Mouse (Mus musculus): Measurements from ENCODE around the gene Galk2. TPM values are rescaled to one million over a fixed set of nuclear protein-coding genes. Genes with fewer than 3 reads are reported as not detected.
A peak's percentile ranks its signal among the peaks of the same experiment; 100 is the strongest.

Galk2 gene
- polyA plus RNA-seq, 1 experiment from 2014 or later: 37.3 TPM

DNA sequence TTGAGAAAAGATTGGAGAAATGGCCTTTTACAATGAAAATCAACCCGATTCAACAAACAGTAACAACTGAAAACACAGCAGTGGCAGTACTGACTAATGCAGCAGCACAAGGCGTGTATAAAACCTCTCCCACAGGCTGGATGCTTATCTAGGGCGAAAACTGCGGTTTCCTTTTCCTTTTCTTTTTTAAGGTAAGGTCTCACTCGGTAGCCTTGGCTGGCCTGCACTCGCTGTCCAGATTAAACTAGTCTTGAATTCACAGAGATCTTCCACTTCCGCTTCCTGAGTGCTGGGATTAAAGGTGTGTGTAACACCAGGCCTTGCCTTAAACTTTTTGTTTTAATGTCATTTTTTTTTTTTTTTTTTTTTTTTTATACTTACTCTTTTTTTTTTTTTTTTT, 20.8 kb upstream of the Galk2 start:
- no peaks in the 10 kb centered on the region for H3K27me3 ChIP-seq (ENCODE audit: control insufficient read depth, insufficient read depth, low read length)
- no peak overlapping the region for H3K4me2 ChIP-seq (ENCODE audit: low read depth, low read length)
- no peaks in the 10 kb centered on the region for H3K4me1 ChIP-seq (ENCODE audit: control insufficient read depth, insufficient read depth, low read length)
- ATAC-seq (replicated peaks; ENCODE audit: insufficient number of reproducible peaks, low FRiP score, low TSS enrichment, low read depth) (no peak), DNase-seq (ENCODE audit: low spot score) (no peak)
- no peak overlapping the region for H3K27ac ChIP-seq (replicated peaks; ENCODE audit: low read depth, low read length)
- no peak overlapping the region for H3K4me3 ChIP-seq (ENCODE audit: low read depth, low read length)
- no peaks in the 10 kb centered on the region for H3K9me3 ChIP-seq (replicated peaks; ENCODE audit: control insufficient read depth, low read length)
- peaks cover 7% of the 10 kb centered on the region for H3K36me3 ChIP-seq (replicated peaks; ENCODE audit: control insufficient read depth, insufficient read depth, low read depth, low read length)
- WGBS: 93% methylated on average over 7 of the region's 7 CpGs
- no peak overlapping the region for H3K9ac ChIP-seq (replicated peaks; ENCODE audit: low read length)

GRCm38 (mm10) chr2:125838708-125839284, 20.1 kb upstream of the Galk2 start:
- Histone ChIP-seq H3K9me3 (replicated peaks; ENCODE audit: control insufficient read depth, low read length) (no peaks in the 10 kb centered on the region), H3K4me3 (ENCODE audit: low read depth, low read length) (no peak overlapping the region), H3K36me3 (replicated peaks; ENCODE audit: control insufficient read depth, insufficient read depth, low read depth, low read length) (peaks cover 7% of the 10 kb centered on the region), H3K27ac (replicated peaks; ENCODE audit: low read depth, low read length) (no peak overlapping the region), H3K9ac (replicated peaks; ENCODE audit: low read length) (no peak overlapping the region), H3K4me2 (ENCODE audit: low read depth, low read length) (no peak overlapping the region), H3K27me3 (ENCODE audit: control insufficient read depth, insufficient read depth, low read length) (no peaks in the 10 kb centered on the region), H3K4me1 (ENCODE audit: control insufficient read depth, insufficient read depth, low read length) (no peaks in the 10 kb centered on the region)
- ATAC-seq (replicated peaks; ENCODE audit: insufficient number of reproducible peaks, low FRiP score, low TSS enrichment, low read depth) (no peak), DNase-seq (ENCODE audit: low spot score) (no peak)
- 85% methylated on average over 2 of the region's 2 CpGs for WGBS

GRCm38 (mm10) chr2:125851237-125851636, 7.7 kb upstream of the Galk2 start:
- H3K9ac ChIP-seq (replicated peaks; ENCODE audit: low read length): no peak overlapping the region
- DNase-seq (ENCODE audit: low spot score): no peak
- no peaks in the 10 kb centered on the region for H3K36me3 ChIP-seq (replicated peaks; ENCODE audit: control insufficient read depth, insufficient read depth, low read depth, low read length)
- WGBS: 87% methylated on average over 2 of the region's 2 CpGs
- H3K9me3 ChIP-seq (replicated peaks; ENCODE audit: control insufficient read depth, low read length): no peaks in the 10 kb centered on the region
- no peaks in the 10 kb centered on the region for H3K27me3 ChIP-seq (ENCODE audit: control insufficient read depth, insufficient read depth, low read length)
- H3K4me3 ChIP-seq (ENCODE audit: low read depth, low read length): no peak overlapping the region
- H3K4me2 ChIP-seq (ENCODE audit: low read depth, low read length): no peak overlapping the region
- no peak for ATAC-seq (replicated peaks; ENCODE audit: insufficient number of reproducible peaks, low FRiP score, low TSS enrichment, low read depth)
- H3K4me1 ChIP-seq (ENCODE audit: control insufficient read depth, insufficient read depth, low read length): no peaks in the 10 kb centered on the region
- H3K27ac ChIP-seq (replicated peaks; ENCODE audit: low read depth, low read length): no peak overlapping the region

GRCm38 (mm10) chr2:125857707-125858106, 1.2 kb upstream of the Galk2 start:
- Histone ChIP-seq H3K27me3 (ENCODE audit: control insufficient read depth, insufficient read depth, low read length) (no peaks in the 10 kb centered on the region), H3K4me3 (ENCODE audit: low read depth, low read length) (peak overlapping the region; percentile 99), H3K4me2 (ENCODE audit: low read depth, low read length) (peak overlapping the region; percentile 49), H3K36me3 (replicated peaks; ENCODE audit: control insufficient read depth, insufficient read depth, low read depth, low read length) (no peaks in the 10 kb centered on the region), H3K4me1 (ENCODE audit: control insufficient read depth, insufficient read depth, low read length) (no peaks in the 10 kb centered on the region), H3K9ac (replicated peaks; ENCODE audit: low read length) (no peak overlapping the region), H3K27ac (replicated peaks; ENCODE audit: low read depth, low read length) (no peak overlapping the region), H3K9me3 (replicated peaks; ENCODE audit: control insufficient read depth, low read length) (no peaks in the 10 kb centered on the region)
- ATAC-seq (replicated peaks; ENCODE audit: insufficient number of reproducible peaks, low FRiP score, low TSS enrichment, low read depth) (no peak), DNase-seq (ENCODE audit: low spot score) (no peak)
- WGBS: 41% methylated on average over 3 of the region's 3 CpGs

- H3K9ac ChIP-seq (replicated peaks; ENCODE audit: low read length): no peak overlapping the region
- ATAC-seq (replicated peaks; ENCODE audit: insufficient number of reproducible peaks, low FRiP score, low TSS enrichment, low read depth) (no peak), DNase-seq (ENCODE audit: low spot score) (no peak)
- no peaks in the 10 kb centered on the region for H3K27me3 ChIP-seq (ENCODE audit: control insufficient read depth, insufficient read depth, low read length)
- no peaks in the 10 kb centered on the region for H3K4me1 ChIP-seq (ENCODE audit: control insufficient read depth, insufficient read depth, low read length)
- H3K4me3 ChIP-seq (ENCODE audit: low read depth, low read length): no peak overlapping the region
- H3K4me2 ChIP-seq (ENCODE audit: low read depth, low read length): no peak overlapping the region
- H3K36me3 ChIP-seq (replicated peaks; ENCODE audit: control insufficient read depth, insufficient read depth, low read depth, low read length): no peaks in the 10 kb centered on the region
- WGBS: 83% methylated on average over 3 of the region's 3 CpGs
- H3K9me3 ChIP-seq (replicated peaks; ENCODE audit: control insufficient read depth, low read length): no peaks in the 10 kb centered on the region
- H3K27ac ChIP-seq (replicated peaks; ENCODE audit: low read depth, low read length): no peak overlapping the region
Measured at GRCm38 (mm10) chr2:125863799-125864198, 4.9 kb downstream of the Galk2 start.

- Histone ChIP-seq H3K4me1 (ENCODE audit: control insufficient read depth, insufficient read depth, low read length) (no peaks in the 10 kb centered on the region), H3K4me3 (ENCODE audit: low read depth, low read length) (no peak overlapping the region), H3K36me3 (replicated peaks; ENCODE audit: control insufficient read depth, insufficient read depth, low read depth, low read length) (no peaks in the 10 kb centered on the region), H3K27ac (replicated peaks; ENCODE audit: low read depth, low read length) (no peak overlapping the region), H3K4me2 (ENCODE audit: low read depth, low read length) (no peak overlapping the region), H3K9me3 (replicated peaks; ENCODE audit: control insufficient read depth, low read length) (no peaks in the 10 kb centered on the region), H3K9ac (replicated peaks; ENCODE audit: low read length) (no peak overlapping the region), H3K27me3 (ENCODE audit: control insufficient read depth, insufficient read depth, low read length) (no peaks in the 10 kb centered on the region)
- ATAC-seq (replicated peaks; ENCODE audit: insufficient number of reproducible peaks, low FRiP score, low TSS enrichment, low read depth) (no peak), DNase-seq (ENCODE audit: low spot score) (no peak)
- 85% methylated on average over 1 of the region's 1 CpGs for WGBS
Measured at GRCm38 (mm10) chr2:125864551-125864950, 5.6 kb downstream of the Galk2 start.

GRCm38 (mm10) chr2:125865585-125865984, 6.7 kb downstream of the Galk2 start:
- H3K4me3 ChIP-seq (ENCODE audit: low read depth, low read length): peak overlapping the region; percentile 43
- no peak overlapping the region for H3K27ac ChIP-seq (replicated peaks; ENCODE audit: low read depth, low read length)
- no peaks in the 10 kb centered on the region for H3K9me3 ChIP-seq (replicated peaks; ENCODE audit: control insufficient read depth, low read length)
- no peak overlapping the region for H3K9ac ChIP-seq (replicated peaks; ENCODE audit: low read length)
- ATAC-seq (replicated peaks; ENCODE audit: insufficient number of reproducible peaks, low FRiP score, low TSS enrichment, low read depth): no peak
- H3K36me3 ChIP-seq (replicated peaks; ENCODE audit: control insufficient read depth, insufficient read depth, low read depth, low read length): no peaks in the 10 kb centered on the region
- no peaks in the 10 kb centered on the region for H3K4me1 ChIP-seq (ENCODE audit: control insufficient read depth, insufficient read depth, low read length)
- no peaks in the 10 kb centered on the region for H3K27me3 ChIP-seq (ENCODE audit: control insufficient read depth, insufficient read depth, low read length)
- H3K4me2 ChIP-seq (ENCODE audit: low read depth, low read length): no peak overlapping the region
- DNase-seq (ENCODE audit: low spot score): no peak

- Histone ChIP-seq H3K36me3 (replicated peaks; ENCODE audit: control insufficient read depth, insufficient read depth, low read depth, low read length) (no peaks in the 10 kb centered on the region), H3K27me3 (ENCODE audit: control insufficient read depth, insufficient read depth, low read length) (no peaks in the 10 kb centered on the region), H3K27ac (replicated peaks; ENCODE audit: low read depth, low read length) (no peak overlapping the region), H3K4me1 (ENCODE audit: control insufficient read depth, insufficient read depth, low read length) (no peaks in the 10 kb centered on the region), H3K9me3 (replicated peaks; ENCODE audit: control insufficient read depth, low read length) (no peaks in the 10 kb centered on the region), H3K4me3 (ENCODE audit: low read depth, low read length) (peak overlapping the region; percentile 43), H3K4me2 (ENCODE audit: low read depth, low read length) (peak overlapping the region; percentile 48), H3K9ac (replicated peaks; ENCODE audit: low read length) (peak overlapping the region; percentile 66)
- WGBS: 8% methylated on average over 23 of the region's 23 CpGs
- ATAC-seq (replicated peaks; ENCODE audit: insufficient number of reproducible peaks, low FRiP score, low TSS enrichment, low read depth): peak; percentile 83
- DNase-seq (ENCODE audit: low spot score): peak; percentile 73
Measured at GRCm38 (mm10) chr2:125866058-125866740, 7.3 kb downstream of the Galk2 start.

Data from embryonic facial prominence, embryonic 11.5 days (tissue).